Mouse (Mus musculus) forebrain, postnatal 0 days (tissue): Measurements from ENCODE around the gene Ap1s3. TPM values are rescaled to one million over a fixed set of nuclear protein-coding genes. Genes with fewer than 3 reads are reported as not detected.

Experiments
- ATAC-seq: fragments of 200-750 bp; cut with Nextera tagmentation; 2 replicates; pipeline ENCODE4 v1.8.0; 2017; ENCODE audit warnings: mild to moderate bottlenecking, moderate library complexity
- DNase-seq: peaks from one replicate; pipeline ENCODE4 v3.0.0-alpha.2; 2015
- H3K27ac ChIP-seq: fragments of 300-500 bp; sonication (generic); 2 replicates; pipeline ENCODE4 v1.5.1; 2014; ENCODE audit warnings: low read depth, mild to moderate bottlenecking, antibody characterized with exemption, low read length, moderate library complexity, mixed read lengths
- H3K27me3 ChIP-seq: fragments of 300-500 bp; sonication (generic); 2 replicates; pipeline ENCODE4 v1.6.1; 2014; ENCODE audit warnings: mild to moderate bottlenecking, low read length, mixed read lengths; ENCODE audit not compliant: insufficient read depth
- H3K36me3 ChIP-seq: fragments of 300-500 bp; sonication (generic); 2 replicates; pipeline ENCODE4 v1.6.1; 2014; ENCODE audit warnings: mild to moderate bottlenecking, moderate library complexity; ENCODE audit not compliant: insufficient read depth
- H3K4me1 ChIP-seq: fragments of 300-500 bp; sonication (generic); 2 replicates; pipeline ENCODE4 v1.6.1; 2014; ENCODE audit warnings: antibody characterized with exemption; ENCODE audit not compliant: insufficient read depth
- H3K4me2 ChIP-seq: fragments of 300-500 bp; sonication (generic); 2 replicates; pipeline ENCODE4 v1.6.1; 2014; ENCODE audit warnings: low read depth, mild to moderate bottlenecking, moderate library complexity
- H3K4me3 ChIP-seq: fragments of 300-500 bp; sonication (generic); 2 replicates; pipeline ENCODE4 v1.5.1; 2014; ENCODE audit warnings: low read depth, low read length, mixed read lengths
- H3K9ac ChIP-seq: fragments of 300-500 bp; sonication (generic); 2 replicates; pipeline ENCODE4 v1.6.1; 2014; ENCODE audit warnings: mild to moderate bottlenecking
- H3K9me3 ChIP-seq: fragments of 300-500 bp; sonication (generic); 2 replicates; pipeline ENCODE4 v1.6.1; 2016; ENCODE audit warnings: low read length
- CTCF ChIP-seq: sonication (generic); IDR thresholded peaks from 2 replicates; pipeline ENCODE4 v1.5.1; 2016; ENCODE audit warnings: antibody characterized with exemption, control low read depth, low read depth
- WGBS: fragments of 180-500 bp; shearing (Covaris S2); extraction: QIAGEN DNeasy Blood & Tissue Kit; methylation state at CpG from one replicate; pipeline ENCODE4 v1.1.7; 2014; 5-methylcytosine and 5-hydroxymethylcytosine counted together
- polyA plus RNA-seq: library from polyadenylated mRNA; unstranded; fragments of >200 nt; fragmentation: Nextera tagmentation; extraction: Ambion mirVana; gene quantifications from 2 replicates; pipeline ENCODE4 v1.2.1, GENCODE M21; 2015
- total RNA-seq: library from RNA; depleted of rRNA; stranded (reverse); fragments of >200 nt; gene quantifications from 2 replicates; pipeline ENCODE4 v1.2.3, GENCODE M21; 2014

Ap1s3 gene
- total and polyA plus RNA-seq, 2 experiments from 2014 or later = 0.13 to 0.43 TPM

- ATAC-seq (no peak), DNase-seq (no peak)
- no peak overlapping the region for H3K4me3 ChIP-seq
- no peak overlapping the region for H3K27ac ChIP-seq
- TF ChIP-seq CTCF = no peak
- H3K9me3 ChIP-seq = no peaks in the 10 kb centered on the region
- H3K36me3 ChIP-seq = peaks cover 45% of the 10 kb centered on the region
- no peaks in the 10 kb centered on the region for H3K27me3 ChIP-seq
- no peak overlapping the region for H3K9ac ChIP-seq
- WGBS = 90% methylated on average over 9 of the region's 9 CpGs
- 0 out of 2 replicates have a peak, but pooled peaks cover 5% of the 10 kb centered on the region for H3K4me1 ChIP-seq
- no peak overlapping the region for H3K4me2 ChIP-seq
These were observed 35.6 kb upstream of the Ap1s3 start for GRCm38 (mm10) chr1:79707383-79707782.

GRCm38 (mm10) chr1:79706707-79707106 lies 34.9 kb upstream of the Ap1s3 start:
- H3K9me3 ChIP-seq = no peaks in the 10 kb centered on the region
- WGBS = 90% methylated on average over 3 of the region's 3 CpGs
- H3K4me2 ChIP-seq = no peak overlapping the region
- no peak overlapping the region for H3K4me3 ChIP-seq
- no peak for TF ChIP-seq CTCF
- peaks cover 48% of the 10 kb centered on the region for H3K36me3 ChIP-seq
- H3K4me1 ChIP-seq = 0 out of 2 replicates have a peak, but pooled peaks cover 5% of the 10 kb centered on the region
- H3K9ac ChIP-seq = no peak overlapping the region
- no peaks in the 10 kb centered on the region for H3K27me3 ChIP-seq
- DNase-seq = no peak
- H3K27ac ChIP-seq = no peak overlapping the region
- no peak for ATAC-seq

- H3K9me3 ChIP-seq = no peaks in the 10 kb centered on the region
- DNase-seq (no peak), ATAC-seq (no peak)
- TF ChIP-seq CTCF = no peak
- no peak overlapping the region for H3K27ac ChIP-seq
- no peak overlapping the region for H3K9ac ChIP-seq
- H3K27me3 ChIP-seq = no peaks in the 10 kb centered on the region
- H3K4me2 ChIP-seq = no peak overlapping the region
- WGBS = 95% methylated on average over 2 of the region's 2 CpGs
- H3K36me3 ChIP-seq = peaks cover 52% of the 10 kb centered on the region
- no peak overlapping the region for H3K4me3 ChIP-seq
- no peaks in the 10 kb centered on the region for H3K4me1 ChIP-seq
These were observed 32.9 kb upstream of the Ap1s3 start for GRCm38 (mm10) chr1:79704672-79705071.

GRCm38 (mm10) chr1:79703520-79703919 lies 31.7 kb upstream of the Ap1s3 start:
- 92% methylated on average over 8 of the region's 8 CpGs for WGBS
- Histone ChIP-seq H3K27me3 (no peaks in the 10 kb centered on the region), H3K27ac (no peak overlapping the region), H3K9ac (no peak overlapping the region), H3K36me3 (peaks cover 45% of the 10 kb centered on the region), H3K4me1 (no peaks in the 10 kb centered on the region), H3K4me2 (no peak overlapping the region), H3K9me3 (no peaks in the 10 kb centered on the region), H3K4me3 (no peak overlapping the region)
- no peak for TF ChIP-seq CTCF
- DNase-seq (no peak), ATAC-seq (no peak)

- no peak overlapping the region for H3K27ac ChIP-seq
- no peaks in the 10 kb centered on the region for H3K27me3 ChIP-seq
- no peak for TF ChIP-seq CTCF
- H3K4me1 ChIP-seq = peaks cover 4% of the 10 kb centered on the region; the same call in 1 of the 2 replicates
- 93% methylated on average over 2 of the region's 2 CpGs for WGBS
- peaks cover 12% of the 10 kb centered on the region for H3K36me3 ChIP-seq
- H3K9me3 ChIP-seq = no peaks in the 10 kb centered on the region
- no peak overlapping the region for H3K4me2 ChIP-seq
- ATAC-seq (no peak), DNase-seq (no peak)
- no peak overlapping the region for H3K4me3 ChIP-seq
- H3K9ac ChIP-seq = no peak overlapping the region
These were observed 26.7 kb upstream of the Ap1s3 start for GRCm38 (mm10) chr1:79698506-79698905.

- ATAC-seq (peak; percentile 89), DNase-seq (peak; percentile 83)
- Histone ChIP-seq H3K27me3 (no peaks in the 10 kb centered on the region), H3K4me3 (no peak overlapping the region), H3K4me2 (no peak overlapping the region), H3K9me3 (no peaks in the 10 kb centered on the region), H3K27ac (peak overlapping the region; percentile 6; the same call in 1 of the 2 replicates), H3K36me3 (peaks cover 11% of the 10 kb centered on the region; the same call in 1 of the 2 replicates), H3K9ac (no peak overlapping the region), H3K4me1 (peaks cover 4% of the 10 kb centered on the region; the same call in 1 of the 2 replicates)
- TF ChIP-seq CTCF = no peak
- 1% methylated on average over 9 of the region's 9 CpGs for WGBS
These were observed 25.6 kb upstream of the Ap1s3 start for GRCm38 (mm10) chr1:79697382-79697781.

GRCm38 (mm10) chr1:79696933-79697332 lies 25.2 kb upstream of the Ap1s3 start:
- TF ChIP-seq CTCF = no peak
- Histone ChIP-seq H3K4me3 (no peak overlapping the region), H3K27ac (no peak overlapping the region), H3K4me1 (peaks cover 4% of the 10 kb centered on the region; the same call in 1 of the 2 replicates), H3K36me3 (peaks cover 10% of the 10 kb centered on the region; the same call in 1 of the 2 replicates), H3K27me3 (no peaks in the 10 kb centered on the region), H3K4me2 (no peak overlapping the region), H3K9ac (no peak overlapping the region), H3K9me3 (no peaks in the 10 kb centered on the region)
- DNase-seq (no peak), ATAC-seq (peak; percentile 38; the same call in 1 of the 2 replicates)
- WGBS = 51% methylated on average over 5 of the region's 5 CpGs
